Mouse (Mus musculus): Measurements from ENCODE around the gene Riiad1.
A peak's percentile ranks its signal among the peaks of the same experiment; 100 is the strongest.

Riiad1 gene

GRCm38 (mm10) chr3:94463926-94464578 is 16.1 kb downstream of the Riiad1 start:
- no peak for DNase-seq (ENCODE audit: inconsistent ontology term)

- no peak for DNase-seq (ENCODE audit: inconsistent ontology term)
Observed at GRCm38 (mm10) chr3:94459834-94460233, 20.3 kb downstream of the Riiad1 start.

- no peak for DNase-seq (ENCODE audit: inconsistent ontology term)
Observed at GRCm38 (mm10) chr3:94457055-94457454, 23.1 kb downstream of the Riiad1 start.

GRCm38 (mm10) chr3:94456529-94457000 is 23.6 kb downstream of the Riiad1 start:
- DNase-seq (ENCODE audit: inconsistent ontology term), result peak; percentile 92

GRCm38 (mm10) chr3:94449377-94449776 is 30.8 kb downstream of the Riiad1 start:
- DNase-seq (ENCODE audit: inconsistent ontology term), result no peak

GRCm38 (mm10) chr3:94443597-94443964 is 36.6 kb downstream of the Riiad1 start, which contains the start of gene Oaz3:
Oaz3 (minus strand) TSS chr3:94443915.
- DNase-seq (ENCODE audit: inconsistent ontology term), result no peak

- peak; percentile 94 for DNase-seq (ENCODE audit: inconsistent ontology term)
Observed at GRCm38 (mm10) chr3:94442951-94443596, 37.1 kb downstream of the Riiad1 start, which contains the start of gene Mrpl9. Mrpl9 (plus strand) TSS chr3:94443318.

GRCm38 (mm10) chr3:94441182-94441581 is 39.0 kb downstream of the Riiad1 start:
- no peak for DNase-seq (ENCODE audit: inconsistent ontology term)

- no peak for DNase-seq (ENCODE audit: inconsistent ontology term)
Observed at GRCm38 (mm10) chr3:94436420-94436819, 43.7 kb downstream of the Riiad1 start.

GRCm38 (mm10) chr3:94434305-94434704 is 45.8 kb downstream of the Riiad1 start:
- DNase-seq (ENCODE audit: inconsistent ontology term), result no peak

- no peak for DNase-seq (ENCODE audit: inconsistent ontology term)
Observed at GRCm38 (mm10) chr3:94430980-94431379, 49.2 kb downstream of the Riiad1 start.
